Mouse (Mus musculus) hematopoietic multipotent progenitor cell, adult 10-12 weeks (in vitro differentiated cells): ENCODE measurements around the gene Slc47a1. TPM values are rescaled to one million over a fixed set of nuclear protein-coding genes. Genes with fewer than 3 reads are reported as not detected.

Experiments
- polyA plus RNA-seq: library from polyadenylated mRNA; stranded (reverse); fragments of >175 nt; gene quantifications from 2 replicates; pipeline ENCODE4 v1.2.3, GENCODE M21; 2012; ENCODE audit warnings: low replicate concordance

Slc47a1 gene
- not detected in 2 replicates for polyA plus RNA-seq

DNA sequence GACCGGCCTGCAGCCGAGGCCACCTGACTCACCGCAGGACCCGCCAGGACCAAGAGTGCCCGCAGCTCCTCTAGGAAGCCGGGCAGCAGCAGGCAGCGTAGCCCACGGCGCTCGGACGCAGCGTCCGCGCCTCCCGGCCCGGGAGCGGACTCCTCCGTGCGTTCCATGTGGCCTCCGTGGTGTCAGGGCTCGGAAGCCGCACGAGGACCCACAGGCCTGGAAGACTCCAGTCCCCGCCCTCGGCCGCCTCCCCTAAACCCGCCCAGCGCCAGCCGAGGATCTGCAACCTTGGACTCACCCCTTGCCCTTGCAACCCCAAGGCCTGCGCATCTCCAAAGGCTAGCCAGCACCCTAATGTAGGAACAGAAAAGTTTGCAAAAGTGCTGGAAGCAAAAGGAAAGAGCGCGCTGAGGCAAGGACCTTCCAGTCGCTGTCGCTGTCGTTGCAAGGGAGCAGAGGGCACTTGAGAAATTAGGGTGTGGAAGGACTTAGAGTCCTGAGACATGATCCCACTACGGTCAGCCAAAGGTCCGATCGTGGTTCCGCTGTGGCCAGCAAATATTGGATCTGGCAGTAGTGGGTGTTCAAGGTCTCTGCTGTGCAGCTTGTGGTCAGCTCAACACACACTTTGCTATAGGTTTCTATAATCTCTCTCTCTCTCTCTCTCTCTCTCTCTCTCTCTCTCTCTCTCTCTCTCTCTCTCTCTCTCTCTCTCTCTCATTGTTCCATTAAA lies at the start of gene Slc47a1:
Gene Slc47a1, minus strand, starts transcription at position 465 of the 733 bp plus-strand sequence.

DNA sequence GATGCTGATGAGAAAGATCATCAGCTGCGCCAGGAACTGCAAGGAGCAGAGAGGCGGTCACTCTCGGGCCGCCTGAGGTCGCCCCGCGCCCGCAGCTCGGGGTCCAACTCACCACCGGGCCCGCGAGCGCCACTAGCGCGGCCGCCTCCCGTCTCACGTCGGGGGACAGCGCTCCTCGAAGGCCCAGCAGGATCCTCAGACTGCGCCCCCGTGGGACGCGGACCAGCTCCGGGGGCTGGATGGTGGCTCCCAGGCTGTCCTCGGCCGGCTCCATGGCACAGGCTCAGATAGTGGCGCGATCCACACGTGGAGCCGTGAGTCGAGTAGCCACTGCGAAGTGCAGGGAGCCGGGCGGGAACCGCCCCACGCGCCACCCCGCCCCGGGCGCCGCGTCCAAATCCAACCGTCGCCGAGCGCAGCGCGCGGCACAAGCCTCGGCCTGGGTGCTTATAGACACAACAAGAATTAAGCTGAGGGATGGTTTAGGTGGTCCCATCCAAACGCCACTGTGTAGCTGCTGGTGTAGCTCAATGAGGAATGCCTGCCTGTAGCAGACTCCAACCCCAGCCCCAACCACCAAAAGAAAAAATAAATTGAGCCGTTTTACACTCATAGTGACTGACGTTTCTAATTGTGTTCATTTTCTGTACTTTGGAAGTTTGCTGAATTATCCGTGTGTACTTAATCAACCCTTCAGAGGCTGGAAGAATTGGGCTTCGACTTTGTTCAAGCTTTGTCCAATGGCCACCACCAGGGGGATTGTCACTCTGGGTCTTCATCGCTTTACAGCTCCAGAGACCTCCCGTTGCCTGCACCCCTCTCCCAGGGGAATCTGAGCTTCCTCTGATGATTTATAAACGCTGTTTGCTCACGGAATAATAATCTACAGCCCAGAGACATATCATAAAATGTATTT lies 35.4 kb downstream of the Slc47a1 start, which contains the start of gene Slc47a2:
Gene Slc47a2, minus strand, starts transcription at position 356 of the 916 bp plus-strand sequence.

Other genes with a start within 250 kb of the Slc47a1 start
- gene Usp22, start 203.3 kb downstream of the Slc47a1 start, polyA plus RNA-seq: 20.9 and 27.6 TPM in 2 replicates
- gene Aldh3a1, start 170.8 kb downstream of the Slc47a1 start, polyA plus RNA-seq: not detected in 2 replicates
- gene Aldh3a2, start 110.9 kb downstream of the Slc47a1 start, polyA plus RNA-seq: 15.0 and 22.0 TPM in 2 replicates
- gene Slc47a2, start 35.5 kb downstream of the Slc47a1 start, polyA plus RNA-seq: not detected in 2 replicates
- gene Rnf112, start 75.8 kb upstream of the Slc47a1 start, polyA plus RNA-seq: not detected in 2 replicates
- 0.07 TPM in 1 of 2 replicates, not detected in the other for gene Mfap4, start 107.1 kb upstream of the Slc47a1 start, polyA plus RNA-seq
- gene Mapk7, start 116.1 kb upstream of the Slc47a1 start, polyA plus RNA-seq: 40.4 and 50.3 TPM in 2 replicates
- 0.84 and 1.7 TPM in 2 replicates for gene B9d1, start 126.8 kb upstream of the Slc47a1 start, polyA plus RNA-seq
- gene Epn2, start 201.3 kb upstream of the Slc47a1 start, polyA plus RNA-seq: 2.4 and 3.0 TPM in 2 replicates